12 mouse cellular contexts compared by ENCODE assay signal in the genomic region with DNA sequence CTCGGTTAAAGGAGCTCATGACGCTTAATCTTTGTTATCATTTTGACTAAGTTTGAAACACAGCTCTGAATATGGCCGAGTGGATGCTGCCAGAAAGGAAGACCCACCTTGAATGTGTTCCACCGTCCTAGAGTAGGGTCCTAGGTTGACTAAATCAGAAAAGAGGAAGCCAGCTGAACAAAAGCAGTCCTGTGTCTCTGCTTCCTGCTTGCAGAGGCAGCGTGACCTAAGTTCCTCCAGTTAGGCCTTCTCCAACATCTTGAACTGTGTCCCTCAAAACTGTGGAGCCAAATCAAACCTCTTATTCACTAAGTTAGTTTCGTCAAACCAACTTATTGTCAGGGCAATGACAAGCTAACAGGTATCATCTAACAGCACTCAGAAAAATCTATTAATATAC.
"Had no signal": no experiment of that assay in that cellular context is flagged by ENCODE, and none has a peak within 500 bp of the region (broad histone marks: within the 10 kb centered on the region; RNA-seq: fewer than 3 reads in every experiment).

No protein-coding gene starts in this region.

- DNase-seq: liver, postnatal 0 days; lung, adult 2 months; lung, postnatal 14 days; lung, postnatal 36 days; right cerebral cortex, postnatal 14 days; spleen, adult 18-20 months; thymus, adult 18-20 months; thymus, postnatal 14 days; thymus, postnatal 36 days had no signal

- ATAC-seq: liver, postnatal 0 days; lung, postnatal 0 days; midbrain, embryonic 13.5 days; midbrain, embryonic 15.5 days had no signal
